Mouse (Mus musculus) heart, postnatal 25 days (tissue): ENCODE measurements around the gene Rab14. TPM values are rescaled to one million over a fixed set of nuclear protein-coding genes. Genes with fewer than 3 reads are reported as not detected.

Source experiments
- DNase-seq: peaks from one replicate; pipeline ENCODE4 v3.0.0; 2022; ENCODE audit warnings: low spot score
- intact Hi-C: fragments of 180-260 bp; cut with DNase I; formaldehyde crosslinking; loops from one replicate; pipeline ENCODE4 v1.15.1; 2025
- total RNA-seq, 2 experiments: library from RNA; stranded (reverse); gene quantifications; 2 replicates each; pipeline ENCODE4 v1.2.3; 2021

The Rab14 gene
- total RNA-seq, 2 experiments from 2014 or later: 117 to 136 TPM

DNA sequence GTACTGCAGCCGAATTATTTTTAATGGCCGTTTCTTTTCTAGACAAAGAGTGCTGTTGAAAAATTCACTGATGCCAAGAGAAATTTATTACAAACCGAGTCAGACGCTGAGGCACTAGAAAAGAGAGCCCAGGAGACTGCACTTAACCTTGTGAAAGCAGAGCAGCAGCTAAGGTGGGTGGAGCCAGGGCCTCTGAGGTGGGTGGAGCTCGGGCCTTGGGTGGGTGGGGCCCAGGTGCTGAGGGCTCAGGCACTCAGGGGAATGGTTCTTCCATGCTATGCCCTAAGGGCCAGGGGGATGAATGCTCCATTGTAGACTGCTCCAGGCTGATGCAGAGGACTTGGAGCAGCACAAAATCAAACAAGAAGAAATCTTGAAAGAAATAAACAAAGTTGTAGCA lies 40.7 kb downstream of the Rab14 start:
- DNase-seq: no peak
- intact Hi-C loops: no loop called here

DNA sequence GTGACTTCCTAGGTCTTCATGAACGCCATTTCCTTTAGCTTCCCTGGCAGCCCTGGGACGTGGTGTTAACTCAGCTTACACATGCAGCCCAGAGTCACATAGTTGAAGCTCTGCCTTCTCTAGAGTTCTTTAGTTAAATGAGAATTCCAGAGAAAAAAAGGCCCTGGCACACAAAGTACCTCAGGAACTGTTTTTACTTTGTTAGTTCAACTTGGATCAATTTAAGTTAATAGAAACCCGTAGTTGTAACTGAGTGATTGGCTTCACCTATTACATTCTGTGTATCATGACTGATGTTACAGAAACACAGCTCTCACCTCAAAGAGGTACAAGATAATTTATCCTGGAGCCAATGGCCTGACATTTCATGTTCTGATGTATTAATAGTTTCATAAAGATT lies 42.6 kb downstream of the Rab14 start:
- intact Hi-C loops: no loop called here
- DNase-seq: no peak

DNA sequence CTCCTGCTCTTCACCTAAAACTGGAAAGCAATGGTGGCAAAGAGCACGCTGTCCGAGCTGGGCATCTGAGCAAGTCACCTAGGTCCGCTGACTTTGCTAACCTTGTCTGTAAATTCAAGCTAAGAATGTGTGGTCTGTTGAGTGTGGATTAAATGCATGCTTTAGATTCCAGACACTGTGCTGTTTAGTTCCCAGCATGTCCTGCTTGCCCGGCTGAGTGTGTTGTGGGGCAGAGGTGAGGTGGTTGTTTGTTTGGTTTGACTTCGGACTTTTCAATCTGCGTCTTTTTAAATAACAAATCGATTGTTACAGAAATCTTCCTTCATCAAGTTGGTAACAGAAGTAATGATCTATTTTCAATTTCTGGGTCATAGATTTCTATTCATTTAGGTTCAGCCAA lies 43.1 kb downstream of the Rab14 start:
- intact Hi-C loops: no loop called here
- DNase-seq: no peak

DNA sequence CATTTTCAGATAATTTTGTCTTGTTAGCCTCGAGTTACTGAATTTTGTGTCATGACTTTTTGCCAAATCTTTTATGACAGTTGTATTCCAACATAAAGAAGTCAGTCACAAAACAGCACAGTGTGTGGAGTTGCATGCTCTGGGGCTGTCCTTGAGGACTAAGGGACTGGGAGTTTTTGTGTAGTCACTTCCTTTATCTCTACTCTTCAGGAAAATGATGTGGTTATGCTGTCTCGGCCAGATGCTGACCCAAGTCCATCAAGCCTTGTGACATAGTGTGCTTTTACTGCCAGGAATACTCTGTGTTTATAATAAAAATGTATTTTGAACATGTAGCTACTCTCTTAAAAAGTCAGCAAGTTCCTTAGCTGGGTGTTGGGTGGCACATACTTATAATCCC lies 43.9 kb downstream of the Rab14 start:
- DNase-seq: no peak
- intact Hi-C loops: no loop called here

DNA sequence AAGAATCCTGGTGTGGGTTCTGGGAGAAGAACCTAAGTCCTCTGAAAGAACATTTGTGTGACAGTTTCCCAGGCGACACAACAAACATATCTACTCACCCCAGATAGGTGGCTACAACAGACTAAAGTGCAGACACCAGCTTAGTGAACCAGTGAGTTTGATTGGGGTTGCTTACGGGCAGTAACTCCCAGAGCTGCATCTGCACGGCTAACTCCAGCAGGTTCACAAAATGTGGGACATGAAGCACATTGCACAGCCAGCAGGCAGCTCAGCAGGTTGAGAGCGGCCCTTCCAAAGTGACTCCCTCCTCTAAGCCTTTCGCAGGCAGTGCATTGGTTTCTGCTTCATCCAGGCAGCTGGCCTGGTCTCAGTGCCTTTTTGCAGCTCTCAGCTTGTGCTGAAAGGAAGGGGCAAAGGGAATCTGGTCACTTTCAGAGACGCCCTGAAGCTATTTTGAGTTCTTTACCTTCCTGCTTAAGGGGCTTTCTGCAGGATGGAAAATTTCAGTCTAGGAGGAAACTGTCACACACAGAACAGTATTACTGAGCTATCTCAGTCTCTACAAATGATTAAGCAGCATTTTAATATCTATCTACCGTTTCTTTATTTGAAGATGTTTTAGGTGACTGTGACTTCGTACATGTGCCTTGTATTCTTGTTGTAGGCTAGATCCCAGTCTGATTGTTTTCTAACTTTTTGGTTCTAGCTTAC lies 46.9 kb downstream of the Rab14 start:
- DNase-seq: no peak
- intact Hi-C loops: no loop called here

DNA sequence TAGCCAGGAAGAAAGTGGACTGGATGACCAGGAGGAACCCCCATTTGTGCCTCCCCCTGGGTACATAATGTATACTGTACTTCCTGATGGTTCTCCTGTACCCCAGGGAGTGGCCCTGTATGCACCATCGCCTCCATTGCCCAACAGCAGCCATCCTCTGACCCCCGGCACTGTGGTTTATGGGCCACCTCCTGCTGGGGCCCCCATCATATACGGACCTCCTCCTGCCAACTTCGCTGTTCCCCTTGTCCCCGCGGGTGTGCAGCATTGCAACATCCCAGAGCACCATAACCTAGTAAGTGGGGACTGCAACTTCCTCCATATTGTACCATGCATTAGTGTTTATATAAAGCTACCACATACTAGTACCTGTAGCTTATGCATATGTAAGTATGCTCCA lies 47.7 kb downstream of the Rab14 start:
- intact Hi-C loops: no loop called here
- DNase-seq: no peak

DNA sequence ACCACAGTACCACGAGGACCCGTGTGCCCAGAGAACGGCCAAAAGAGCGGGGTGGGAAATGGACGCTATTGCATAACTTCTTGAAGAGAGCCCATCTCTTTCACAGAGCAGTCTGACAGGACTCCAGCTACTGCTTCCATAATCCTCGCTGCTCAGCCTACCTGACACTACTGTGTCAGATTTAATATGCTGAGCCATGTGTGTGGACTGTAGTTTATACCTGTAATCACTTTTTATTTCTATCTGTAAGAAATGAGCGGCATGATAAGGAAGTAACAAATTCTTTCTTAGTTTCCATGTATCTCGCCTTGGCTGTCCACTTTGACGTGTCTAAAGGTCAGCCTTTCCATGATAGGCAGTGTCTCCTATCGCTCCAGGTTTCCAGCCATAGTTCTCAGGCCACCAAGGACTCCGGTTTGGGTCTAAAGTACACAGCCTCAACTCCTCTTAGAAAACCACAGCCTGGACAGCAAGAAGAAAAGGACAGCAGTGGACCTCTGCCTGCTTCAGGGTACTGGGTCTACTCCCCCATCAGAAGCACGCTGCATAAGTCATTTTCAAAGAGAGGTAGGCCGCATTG lies 49.5 kb downstream of the Rab14 start:
- no peak for DNase-seq
- intact Hi-C loops: no loop called here

DNA sequence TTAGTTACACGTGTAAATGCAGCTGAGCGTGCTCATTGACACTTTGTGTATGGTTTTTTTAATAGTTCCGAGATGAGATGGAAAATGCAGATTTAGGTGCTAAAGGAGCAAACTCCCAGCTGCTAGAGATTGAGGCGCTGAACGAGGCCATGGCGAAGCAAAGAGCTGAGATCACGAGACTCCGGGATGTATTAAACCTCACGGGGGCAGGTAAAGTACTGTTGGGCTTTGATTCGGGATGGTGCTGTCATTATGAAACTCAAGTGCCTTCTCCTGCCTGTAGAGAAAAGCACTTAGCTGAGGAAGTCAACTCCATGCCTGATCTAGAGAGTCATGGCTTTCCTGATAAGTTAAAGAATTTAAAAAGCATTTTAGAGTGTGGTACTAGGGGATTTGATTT lies 52.1 kb downstream of the Rab14 start:
- intact Hi-C loops: no loop called here
- DNase-seq: no peak

DNA sequence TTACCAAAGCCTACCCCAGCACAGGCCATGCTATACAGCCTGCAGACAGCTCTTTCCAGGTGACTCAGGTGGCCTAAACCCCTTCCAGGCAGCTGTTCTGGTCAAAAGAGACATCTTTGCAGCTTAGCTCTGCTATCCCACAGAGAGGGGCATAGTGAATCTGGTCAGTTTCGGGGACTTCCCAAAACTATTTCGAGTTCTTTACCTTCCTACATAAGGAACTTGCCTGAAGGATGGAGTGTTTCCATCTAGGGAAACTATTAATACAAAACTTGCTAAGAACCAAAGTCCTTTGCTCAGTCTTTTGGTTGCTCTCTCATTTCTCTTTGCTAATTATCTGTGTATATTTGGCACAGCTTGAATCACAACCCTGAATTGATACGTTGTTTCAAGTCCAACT lies 59.2 kb downstream of the Rab14 start:
- DNase-seq: no peak
- intact Hi-C loops: no loop called here

DNA sequence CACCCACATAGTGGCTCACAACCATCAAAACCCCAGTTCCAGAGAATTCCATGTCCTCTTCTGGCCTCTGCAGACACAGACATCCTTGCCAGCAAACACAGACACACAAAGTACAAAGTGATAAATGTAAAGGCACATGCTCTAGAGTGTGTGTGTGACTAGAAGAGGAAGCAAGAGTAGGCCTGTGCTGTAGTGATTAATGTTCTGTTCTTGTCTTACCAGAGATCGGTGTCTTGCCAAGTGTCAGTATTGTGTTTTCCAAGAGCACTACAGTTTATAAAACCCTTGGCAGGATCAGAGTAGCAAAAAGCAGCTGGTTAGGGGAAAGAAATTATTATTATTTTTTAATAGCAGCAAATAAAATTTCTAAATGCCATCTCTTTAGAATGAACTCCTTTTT lies 62.3 kb downstream of the Rab14 start:
- DNase-seq: no peak
- intact Hi-C loops: no loop called here

DNA sequence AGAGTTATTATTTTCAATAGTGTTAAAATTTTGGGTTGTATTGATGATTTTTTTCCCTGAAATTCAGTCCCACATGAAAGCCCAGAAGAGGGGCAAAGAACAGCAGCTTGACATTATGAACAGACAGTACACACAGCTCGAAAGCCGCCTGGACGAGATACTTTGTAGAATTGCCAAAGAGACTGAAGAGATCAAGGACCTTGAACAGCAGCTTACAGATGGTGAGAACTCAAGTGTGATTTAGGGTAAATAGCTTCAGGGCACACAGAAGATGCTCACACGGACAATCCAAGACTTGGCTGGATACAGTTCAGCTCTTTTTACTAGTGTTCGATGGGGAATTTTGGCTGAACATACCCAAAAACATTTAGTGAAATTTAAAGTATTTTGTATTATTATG lies 67.0 kb downstream of the Rab14 start:
- DNase-seq: no peak
- intact Hi-C loops: no loop called here

DNA sequence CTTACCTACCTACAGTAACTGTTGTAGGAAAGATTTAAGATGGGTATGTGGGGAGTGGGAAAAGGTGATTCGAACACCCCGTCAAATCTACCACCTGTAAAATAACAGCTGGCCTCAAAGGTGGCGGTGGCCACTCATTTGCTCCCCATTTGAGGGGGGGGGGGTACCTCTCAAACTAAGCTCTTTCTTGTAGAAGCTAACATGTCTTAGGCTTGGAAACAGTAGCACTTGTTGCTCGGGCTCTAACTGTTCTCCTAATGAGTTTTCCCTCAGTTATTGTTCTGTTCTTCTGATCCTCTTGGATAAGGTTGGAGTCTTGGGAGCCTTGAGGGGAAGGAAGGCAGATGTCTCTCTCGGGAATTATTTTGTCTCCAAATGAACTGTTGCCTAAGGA lies 68.3 kb downstream of the Rab14 start:
- intact Hi-C loops: no loop called here
- no peak for DNase-seq

DNA sequence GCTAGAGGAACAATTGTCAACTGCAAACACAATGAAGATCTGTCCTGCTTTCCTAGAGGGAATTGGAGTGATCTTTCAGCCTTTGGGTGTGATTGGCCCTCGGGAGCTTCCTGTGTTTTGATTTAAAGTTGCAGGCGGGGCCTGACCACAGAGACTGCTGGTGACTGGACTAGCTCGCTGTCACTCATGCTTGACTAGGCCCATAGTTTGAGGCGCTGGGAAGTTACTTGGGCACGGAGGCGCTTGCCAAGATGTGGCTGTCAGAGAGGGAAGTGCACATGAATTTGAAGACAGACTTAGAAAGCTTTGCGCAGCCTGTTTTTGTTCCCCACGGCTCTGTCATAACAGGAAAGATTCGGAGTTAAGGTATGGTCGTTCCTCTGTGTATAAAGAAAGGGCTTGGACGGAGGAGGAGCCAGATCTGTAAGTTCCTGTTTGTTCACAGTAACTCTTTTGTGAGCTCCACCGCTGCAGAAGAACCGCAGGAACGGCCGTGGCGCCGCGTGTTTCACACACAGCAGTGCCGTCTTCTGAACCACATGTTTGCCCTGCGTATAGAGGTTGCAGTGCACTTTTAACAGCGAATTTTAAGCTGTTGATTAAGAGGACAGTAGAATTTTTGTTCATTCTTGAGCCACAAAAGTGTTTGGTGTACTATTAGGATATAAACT lies 68.8 kb downstream of the Rab14 start:
- peak; percentile 94 for DNase-seq
- intact Hi-C loops: no loop called here

DNA sequence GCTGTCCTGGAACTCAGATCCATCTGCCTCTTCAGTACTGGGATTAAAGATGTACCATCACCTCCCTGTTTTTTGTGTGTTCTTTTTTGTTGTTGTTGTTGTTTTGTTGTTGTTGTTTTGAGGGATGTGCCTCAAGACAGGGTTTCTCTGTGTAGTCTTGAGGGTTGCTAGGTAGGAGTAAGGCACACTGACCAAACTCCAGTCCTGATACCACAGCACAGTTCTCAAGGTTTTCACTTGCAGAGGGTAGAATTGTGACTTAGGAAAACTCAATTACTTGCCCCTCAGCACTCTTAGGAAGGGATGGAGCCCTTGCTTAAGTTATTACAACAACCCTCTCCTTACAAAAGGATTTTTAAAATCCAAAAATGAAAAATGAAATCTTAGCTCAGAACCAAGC lies 69.4 kb downstream of the Rab14 start:
- DNase-seq: no peak
- intact Hi-C loops: no loop called here

Other genes with a start within 250 kb of the Rab14 start
- 1 to 10 TPM; 1.0 to 1.3 TPM for gene Traf1, start 239.3 kb downstream of the Rab14 start, total RNA-seq
- not detected for gene Hc, start 139.7 kb downstream of the Rab14 start, total RNA-seq
- gene AI182371, start 99.6 kb downstream of the Rab14 start, total RNA-seq: not detected
- gene Cntrl, start 91.6 kb downstream of the Rab14 start, total RNA-seq: 1 to 10 TPM; 6.5 to 7.1 TPM
- gene Gsn, start 55.3 kb upstream of the Rab14 start, total RNA-seq: 100 to 1,000 TPM; 860 to 960 TPM
- gene Stom, start 135.9 kb upstream of the Rab14 start, total RNA-seq: 10 to 100 TPM; 64.4 to 68.1 TPM
- gene 4930568D16Rik, start 166.6 kb upstream of the Rab14 start, total RNA-seq: not detected
- gene 4930402F06Rik, start 196.1 kb upstream of the Rab14 start, total RNA-seq: not detected